Mouse (Mus musculus) olfactory bulb, adult 2 months (tissue): Measurements from ENCODE around the gene 2610028H24Rik. TPM values are rescaled to one million over a fixed set of nuclear protein-coding genes. Genes with fewer than 3 reads are reported as not detected.

Experiments
- H3K27ac ChIP-seq: fragments of 200-500 bp; 2 replicates; pipeline ENCODE4 v1.5.1; 2012; ENCODE audit warnings: low read depth, low read length; ENCODE audit not compliant: insufficient read depth
- H3K4me1 ChIP-seq: fragments of 200-500 bp; 2 replicates; pipeline ENCODE4 v1.6.1; 2012; ENCODE audit warnings: low read length; ENCODE audit not compliant: control insufficient read depth, insufficient read depth
- H3K4me3 ChIP-seq: fragments of 200-500 bp; 2 replicates; pipeline ENCODE4 v1.5.1; 2012; ENCODE audit warnings: mild to moderate bottlenecking, low read depth, low read length, moderate library complexity; ENCODE audit not compliant: insufficient read depth
- CTCF ChIP-seq: fragments of 200-500 bp; IDR thresholded peaks from 2 replicates; pipeline ENCODE4 v1.5.1; 2012; ENCODE audit warnings: low read depth, mild to moderate bottlenecking, low read length, moderate library complexity; ENCODE audit not compliant: insufficient read depth
- POLR2A ChIP-seq: fragments of 200-500 bp; IDR thresholded peaks from 2 replicates; pipeline ENCODE4 v1.6.1; 2012; ENCODE audit warnings: mild to moderate bottlenecking, low read depth, low read length, moderate library complexity; ENCODE audit not compliant: insufficient read depth
- WGBS: fragments of 180-500 bp; shearing (Covaris S2); methylation state at CpG from one replicate; pipeline ENCODE4 v1.1.7; 2018; 5-methylcytosine and 5-hydroxymethylcytosine counted together
- polyA plus RNA-seq: library from polyadenylated mRNA; stranded (reverse); fragments of >200 nt; gene quantifications from 2 replicates; pipeline ENCODE4 v1.2.4, GENCODE M21; 2012; ENCODE audit warnings: low replicate concordance; ENCODE audit not compliant: missing spikeins, insufficient read depth, insufficient read length

Gene 2610028H24Rik
- polyA plus RNA-seq, 1 experiment: not detected

GRCm38 (mm10) chr10:76505865-76506264 is 57.0 kb downstream of the 2610028H24Rik start:
- Histone ChIP-seq H3K4me1 (no peaks in the 10 kb centered on the region), H3K4me3 (no peak overlapping the region), H3K27ac (no peak overlapping the region)
- WGBS: 91% methylated on average over 7 of the region's 7 CpGs
- no peak for TF ChIP-seq POLR2A
- TF ChIP-seq CTCF: no peak

Other genes starting within 250 kb of the 2610028H24Rik start
- not detected in 2 replicates for gene Prmt2, start 211.2 kb upstream of the 2610028H24Rik start, polyA plus RNA-seq
- gene S100b, start 195.2 kb upstream of the 2610028H24Rik start, polyA plus RNA-seq: 277 TPM in 1 of 2 replicates, not detected in the other
- not detected in 2 replicates for gene Dip2a, start 103.8 kb upstream of the 2610028H24Rik start, polyA plus RNA-seq
- gene AC141477.1, start 8.6 kb upstream of the 2610028H24Rik start, polyA plus RNA-seq: not detected in 2 replicates
- gene Pcnt, start 6.3 kb upstream of the 2610028H24Rik start, polyA plus RNA-seq: not detected in 2 replicates
- gene Mcm3ap, start 19.8 kb downstream of the 2610028H24Rik start, polyA plus RNA-seq: not detected in 2 replicates
- gene Ybey, start 20.0 kb downstream of the 2610028H24Rik start, polyA plus RNA-seq: not detected in 2 replicates
- not detected in 2 replicates for gene Lss, start 82.5 kb downstream of the 2610028H24Rik start, polyA plus RNA-seq
- not detected in 2 replicates for gene Spatc1l, start 113.2 kb downstream of the 2610028H24Rik start, polyA plus RNA-seq
- gene Ftcd, start 126.6 kb downstream of the 2610028H24Rik start, polyA plus RNA-seq: not detected in 2 replicates
- not detected in 2 replicates for gene Col6a2, start 174.5 kb downstream of the 2610028H24Rik start, polyA plus RNA-seq